Mouse (Mus musculus) erythroblast, adult 5-6 weeks (primary cell): Measurements from ENCODE around the gene Brpf3. TPM values are rescaled to one million over a fixed set of nuclear protein-coding genes. Genes with fewer than 3 reads are reported as not detected.

Experiments
- ATAC-seq: replicated peaks from 2 replicates; pipeline ENCODE4 v1.8.0; 2016; ENCODE audit warnings: moderate number of reproducible peaks, mild to moderate bottlenecking, moderate TSS enrichment, inconsistent platforms; ENCODE audit not compliant: poor library complexity, low FRiP score, severe bottlenecking
- total RNA-seq, 2 experiments: library from RNA; stranded (forward) in 1 of 2; stranded (reverse) in 1 of 2; fragments of 150-400 nt in 1 of 2; fragments of 200-764, 138-1000 nt in 1 of 2; gene quantifications; 2 replicates each; pipeline versions ENCODE4 v1.2.3 to v1.2.4; 2015 to 2017; ENCODE audit warnings: low replicate concordance in 2 of 2

Gene Brpf3
- total RNA-seq, 2 experiments from 2014 or later = 230 to 325 TPM

- ATAC-seq = peak; percentile 37; the same call in 1 of the 2 replicates
Measured at GRCm38 (mm10) chr17:28823749-28824148, 22.9 kb downstream of the Brpf3 start.

GRCm38 (mm10) chr17:28824896-28825295, 24.0 kb downstream of the Brpf3 start:
- peak; percentile 16 for ATAC-seq

- ATAC-seq = no peak
Measured at GRCm38 (mm10) chr17:28825359-28826041, 24.6 kb downstream of the Brpf3 start.

GRCm38 (mm10) chr17:28827665-28828231, 26.9 kb downstream of the Brpf3 start:
- no peak for ATAC-seq

GRCm38 (mm10) chr17:28829120-28829519, 28.2 kb downstream of the Brpf3 start:
- ATAC-seq = peak; percentile 77

- no peak for ATAC-seq
Measured at GRCm38 (mm10) chr17:28831065-28831464, 30.2 kb downstream of the Brpf3 start.

GRCm38 (mm10) chr17:28832040-28832439, 31.1 kb downstream of the Brpf3 start:
- ATAC-seq = peak; percentile 36; the same call in 1 of the 2 replicates

GRCm38 (mm10) chr17:28832875-28833274, 32.0 kb downstream of the Brpf3 start:
- ATAC-seq = peak; percentile 74

GRCm38 (mm10) chr17:28834676-28835075, 33.8 kb downstream of the Brpf3 start:
- ATAC-seq = no peak

- ATAC-seq = 0 out of 2 replicates have a peak, but pooled peaks have one; percentile 5
Measured at GRCm38 (mm10) chr17:28837840-28838239, 37.0 kb downstream of the Brpf3 start.

- ATAC-seq = peak; percentile 48
Measured at GRCm38 (mm10) chr17:28841947-28842346, 41.1 kb downstream of the Brpf3 start.

GRCm38 (mm10) chr17:28843665-28844064, 42.8 kb downstream of the Brpf3 start:
- no peak for ATAC-seq

GRCm38 (mm10) chr17:28846974-28847617, 46.2 kb downstream of the Brpf3 start:
- ATAC-seq = no peak

GRCm38 (mm10) chr17:28850511-28850910, 49.6 kb downstream of the Brpf3 start:
- no peak for ATAC-seq

GRCm38 (mm10) chr17:28854377-28854776, 53.5 kb downstream of the Brpf3 start:
- ATAC-seq = no peak

GRCm38 (mm10) chr17:28855166-28855885, 54.4 kb downstream of the Brpf3 start:
- ATAC-seq = peak; percentile 88

- no peak for ATAC-seq
Measured at GRCm38 (mm10) chr17:28856030-28856429, 55.1 kb downstream of the Brpf3 start.

- ATAC-seq = no peak
Measured at GRCm38 (mm10) chr17:28858205-28858604, 57.3 kb downstream of the Brpf3 start, which contains the start of gene Pnpla1. Gene Pnpla1 (plus strand): TSS chr17:28858411.

GRCm38 (mm10) chr17:28863926-28864325, 63.0 kb downstream of the Brpf3 start:
- ATAC-seq = no peak

- ATAC-seq = no peak
Measured at GRCm38 (mm10) chr17:28864464-28864863, 63.6 kb downstream of the Brpf3 start.
